Mouse (Mus musculus) cerebellum, postnatal 14 days (tissue): ENCODE results near the gene Pigu.
A peak's percentile ranks its signal among the peaks of the same experiment; 100 is the strongest.

ENCODE experiments used
- DNase-seq, 2 experiments: peaks; one replicate each; pipeline ENCODE4 v3.0.0; 2021; ENCODE audit warnings: mixed read lengths in 2 of 2

Pigu gene

GRCm38 (mm10) chr2:155284647-155285046 is 72.6 kb downstream of the Pigu start:
- DNase-seq: no peak

GRCm38 (mm10) chr2:155283793-155284192 is 73.4 kb downstream of the Pigu start:
- peak; percentile 36 to 64 for DNase-seq

- DNase-seq: no peak
Observed at GRCm38 (mm10) chr2:155280116-155280515, 77.1 kb downstream of the Pigu start.

DNA sequence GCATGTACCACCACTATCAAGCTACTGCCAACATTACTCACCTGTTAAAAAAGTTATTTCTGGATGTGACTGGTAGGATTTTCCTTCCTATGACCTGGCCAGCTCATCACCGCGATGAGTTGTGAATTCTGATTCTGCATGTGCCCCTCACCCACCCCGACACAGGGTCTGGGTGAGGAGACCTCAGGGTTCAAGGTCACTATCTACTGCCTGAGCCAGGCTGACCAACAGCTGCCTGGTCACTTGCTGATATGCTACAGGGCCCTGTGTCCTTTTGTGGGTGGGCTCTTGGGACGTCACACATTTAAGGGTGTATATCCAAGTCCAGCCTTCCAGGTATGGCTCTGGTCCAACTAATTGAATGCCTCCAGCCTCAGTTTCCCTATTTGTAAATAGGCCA is 78.1 kb downstream of the Pigu start:
- peak in 1 of 2 experiments; percentile 14 for DNase-seq

DNA sequence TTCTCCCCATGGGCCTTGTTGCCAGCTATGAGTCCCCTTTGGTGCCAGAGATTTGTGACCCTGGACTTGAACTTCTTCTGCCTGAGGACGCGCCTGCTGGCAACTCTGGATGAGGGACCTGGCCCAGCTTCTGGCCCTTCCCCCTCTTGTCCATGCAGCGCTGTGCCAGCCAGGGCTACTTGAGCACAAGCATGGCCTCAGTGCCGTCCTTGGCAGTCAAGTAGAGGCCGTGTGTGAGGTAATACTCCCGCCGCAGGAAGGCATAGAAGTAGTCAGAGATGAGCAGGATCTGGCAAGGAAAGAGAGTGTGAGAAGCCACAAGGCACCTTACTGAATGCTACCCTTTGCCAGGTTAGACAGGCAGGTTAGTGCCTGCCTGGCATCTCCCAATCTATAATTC is 78.9 kb downstream of the Pigu start:
- DNase-seq: peak; percentile 72 to 74

- DNase-seq: peak; percentile 23 to 33
Observed at GRCm38 (mm10) chr2:155277721-155278120, 79.5 kb downstream of the Pigu start.

DNA sequence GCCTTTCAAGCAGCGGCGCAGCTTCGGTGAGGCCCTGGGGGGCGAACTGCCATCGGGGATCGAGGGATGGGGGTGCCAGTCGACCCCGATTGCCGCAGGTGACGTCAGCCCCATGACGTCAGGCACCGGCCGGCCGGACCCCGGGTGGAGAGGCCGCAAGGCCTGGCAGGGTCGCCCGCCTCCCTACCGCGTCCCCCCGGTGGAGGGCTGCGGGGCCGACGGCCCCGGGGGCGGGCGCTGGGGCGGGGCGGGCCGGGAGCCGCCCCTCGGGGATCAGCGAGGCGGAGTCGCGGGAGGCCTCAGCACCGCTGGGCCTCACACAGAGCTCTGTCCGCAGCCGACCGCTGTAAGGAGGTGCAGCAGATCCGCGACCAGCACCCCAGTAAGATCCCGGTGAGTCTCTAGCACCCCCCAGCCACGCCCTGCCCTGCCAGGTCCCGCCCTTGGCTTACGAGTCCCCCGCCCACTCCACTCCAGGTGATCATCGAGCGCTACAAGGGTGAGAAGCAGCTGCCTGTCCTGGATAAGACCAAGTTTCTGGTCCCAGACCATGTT is 80.5 kb downstream of the Pigu start:
- peak; percentile 63 to 68 for DNase-seq

DNA sequence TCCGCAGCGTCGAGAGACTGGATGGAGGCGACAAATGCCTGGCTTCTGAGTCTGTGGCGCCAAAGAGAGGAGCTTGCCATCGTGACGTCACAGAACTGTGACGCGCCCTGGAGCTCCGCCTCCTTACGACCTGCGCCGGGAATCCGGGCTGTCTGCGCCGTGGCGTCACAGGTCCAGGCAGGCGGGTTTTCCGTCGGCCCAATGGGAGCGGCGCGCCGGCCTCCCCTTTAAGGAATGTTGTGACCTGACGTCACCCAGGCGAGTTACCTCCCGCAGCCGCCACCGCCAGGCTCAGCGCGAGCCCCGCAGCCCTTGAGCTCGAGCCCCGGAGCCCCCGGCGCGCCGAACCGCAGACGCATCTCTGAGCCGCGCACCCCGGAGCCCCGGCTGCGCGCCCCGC is 81.0 kb downstream of the Pigu start, which contains the start of gene Map1lc3a:
Map1lc3a (plus strand) TSS at position 103 of the 400 bp plus-strand sequence.
- peak; percentile 99 to 100 for DNase-seq

DNA sequence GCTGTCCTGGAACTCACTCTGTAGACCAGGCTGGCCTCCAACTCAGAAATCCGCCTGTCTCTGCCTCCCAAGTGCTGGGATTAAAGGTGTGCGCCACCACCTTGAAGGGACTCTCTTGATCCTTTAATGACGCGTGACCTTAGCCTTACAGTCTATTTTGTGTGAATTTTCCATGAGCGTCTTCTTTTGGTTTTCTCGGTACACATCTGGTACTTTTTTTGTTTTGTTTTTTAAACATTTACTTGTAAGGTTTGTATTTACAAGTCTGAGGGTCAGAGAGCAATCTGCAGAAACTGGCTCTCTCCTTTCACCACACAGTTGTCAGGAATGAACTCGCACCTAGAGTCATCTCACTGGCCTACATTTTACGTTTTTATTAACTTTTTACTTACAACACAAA is 83.6 kb downstream of the Pigu start:
- no peak for DNase-seq

DNA sequence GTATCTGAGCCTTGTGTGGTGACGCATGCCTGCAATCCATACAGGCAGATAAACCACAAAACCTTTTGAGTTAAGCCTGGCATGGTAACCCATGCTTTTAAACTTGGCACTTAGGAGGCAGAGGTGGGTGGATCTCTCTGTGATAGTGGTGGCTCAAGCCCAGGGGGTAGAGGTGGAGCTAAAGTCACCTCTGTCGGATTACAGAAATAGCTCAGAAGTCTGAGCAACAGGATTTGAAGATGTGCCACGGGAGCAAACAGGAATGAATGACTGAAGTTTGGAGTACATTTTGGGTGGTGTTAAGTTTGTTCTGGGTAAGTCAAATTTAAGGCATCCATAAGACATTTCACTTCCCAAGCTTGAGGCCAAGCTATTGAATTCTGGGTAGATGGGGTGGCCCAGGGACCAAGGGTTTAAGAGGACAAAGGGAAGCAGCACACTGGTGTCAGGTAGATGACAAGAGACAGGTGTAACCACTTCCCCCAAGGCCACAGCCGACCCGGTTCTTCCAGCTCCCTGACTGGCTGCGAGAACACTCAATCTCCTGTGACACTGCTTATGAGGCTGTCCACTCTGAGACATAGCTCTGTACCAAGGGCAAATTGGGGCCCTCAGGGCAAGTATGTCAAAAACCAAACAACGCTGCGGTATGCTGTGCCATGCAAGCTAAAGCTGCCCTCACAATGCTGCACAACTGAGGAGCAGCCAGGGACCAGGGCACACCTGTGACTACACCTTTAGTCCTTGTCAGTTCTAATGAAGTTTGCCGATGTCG is 84.6 kb downstream of the Pigu start:
- DNase-seq: no peak

GRCm38 (mm10) chr2:155271957-155272356 is 85.3 kb downstream of the Pigu start:
- peak in 1 of 2 experiments; percentile 32 for DNase-seq

DNA sequence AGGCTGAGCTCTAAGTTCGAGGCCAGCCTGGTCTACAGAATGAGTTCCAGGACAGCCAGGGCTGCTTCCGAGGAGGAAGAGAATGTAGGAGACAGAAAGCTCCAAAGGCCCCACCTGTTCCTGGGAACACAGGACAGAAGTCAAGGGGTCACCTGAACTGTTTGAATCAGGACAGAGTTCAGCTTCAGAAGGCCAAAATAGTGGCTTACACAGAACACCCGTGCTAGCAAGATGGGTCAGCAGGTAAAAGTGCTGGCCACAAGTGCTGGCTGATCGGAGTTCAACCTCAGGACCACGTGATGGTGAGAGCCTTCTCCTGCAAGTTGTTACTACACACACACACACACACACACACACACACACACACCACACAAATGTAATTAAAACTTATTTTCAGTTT is 90.3 kb downstream of the Pigu start:
- DNase-seq: no peak

DNA sequence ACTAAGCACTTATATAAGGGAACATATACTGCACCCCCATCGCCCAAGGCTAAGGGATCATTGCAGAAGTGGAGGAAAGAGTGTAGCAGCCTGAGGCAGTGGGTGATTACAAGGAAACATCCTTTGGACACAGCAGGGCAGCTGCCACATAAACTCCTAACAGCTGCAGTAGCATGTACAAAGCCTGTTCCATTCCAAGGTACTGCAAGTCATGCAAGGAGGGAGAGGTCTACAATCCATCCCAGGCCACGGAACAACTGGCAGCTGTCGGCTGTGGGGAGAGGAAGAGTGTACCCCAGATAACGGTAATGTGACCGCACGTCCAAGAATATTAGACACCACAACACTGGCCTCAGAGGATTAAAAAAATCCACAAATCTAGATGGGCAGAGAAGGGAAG is 91.7 kb downstream of the Pigu start:
- DNase-seq: no peak

GRCm38 (mm10) chr2:155249588-155249987 is 107.6 kb downstream of the Pigu start:
- DNase-seq: no peak

GRCm38 (mm10) chr2:155248718-155249117 is 108.5 kb downstream of the Pigu start:
- no peak for DNase-seq

DNA sequence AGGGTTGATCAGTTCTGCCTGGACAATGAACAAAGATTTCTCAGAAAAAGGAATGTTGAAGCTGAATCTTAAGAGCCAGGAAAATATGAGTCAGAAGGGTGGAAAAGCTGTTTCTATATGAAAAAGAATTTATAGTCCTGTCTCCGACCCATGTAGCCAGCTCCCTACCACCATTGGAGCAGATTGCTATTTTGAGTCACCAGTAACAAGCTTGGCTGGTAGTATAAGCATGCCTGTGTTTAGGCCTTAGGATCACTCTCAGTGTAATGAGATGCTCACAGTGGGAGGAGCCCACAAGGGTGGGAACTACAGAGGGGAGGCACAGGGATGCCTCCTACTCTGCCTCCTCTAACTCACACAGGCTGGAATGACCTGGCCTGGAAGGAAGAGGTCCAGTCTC is 109.0 kb downstream of the Pigu start:
- no peak for DNase-seq

- DNase-seq: peak; percentile 28 to 30
Observed at GRCm38 (mm10) chr2:155246231-155246630, 111.0 kb downstream of the Pigu start.

DNA sequence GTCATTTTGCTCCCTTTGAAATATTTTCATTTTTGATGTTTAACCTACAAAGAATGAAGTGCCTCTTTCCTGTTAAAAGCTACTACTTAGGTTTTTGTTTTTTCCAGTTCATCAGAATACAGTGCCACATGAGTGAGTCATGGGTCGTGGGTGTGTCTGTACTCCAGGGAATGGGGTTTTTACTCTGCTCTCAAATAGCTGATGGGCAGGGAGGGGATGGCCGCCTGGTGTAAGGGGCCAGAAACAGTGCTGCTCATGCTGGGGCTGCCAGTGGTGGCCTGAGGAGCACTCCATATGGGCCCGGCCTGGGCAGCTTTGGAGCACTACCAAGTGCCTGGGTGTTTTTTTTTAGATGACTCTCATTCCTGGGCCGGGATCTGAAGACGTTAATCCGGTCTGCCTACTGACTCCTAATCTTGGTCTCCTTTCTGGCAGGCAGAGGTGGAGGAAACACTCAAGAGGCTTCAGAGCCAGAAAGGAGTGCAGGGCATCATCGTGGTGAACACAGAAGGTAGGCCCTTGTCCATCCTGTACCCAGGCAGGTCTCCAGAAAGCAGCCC is 114.9 kb downstream of the Pigu start:
- no peak for DNase-seq

DNA sequence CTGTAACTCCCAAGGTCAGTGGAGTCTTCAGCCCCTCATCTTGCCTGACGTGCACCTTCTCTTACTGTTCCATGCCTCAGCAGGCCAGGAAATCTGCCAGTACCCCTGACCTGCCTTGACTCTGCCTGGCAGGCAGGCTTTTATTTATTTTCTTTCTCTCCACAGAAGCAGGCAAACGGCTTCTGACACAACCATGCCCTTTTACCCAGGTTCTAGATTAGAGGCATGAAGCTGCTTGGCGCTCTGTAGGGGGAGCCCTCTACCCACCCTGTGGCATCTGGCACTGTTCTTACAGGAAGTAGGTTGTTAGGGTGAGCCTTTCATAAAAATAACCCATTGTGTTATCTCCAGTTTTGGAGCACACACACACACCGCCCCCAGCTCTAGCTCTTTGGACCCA is 116.3 kb downstream of the Pigu start:
- peak in 1 of 2 experiments; percentile 18 for DNase-seq

GRCm38 (mm10) chr2:155237276-155237675 is 120.0 kb downstream of the Pigu start:
- no peak for DNase-seq

DNA sequence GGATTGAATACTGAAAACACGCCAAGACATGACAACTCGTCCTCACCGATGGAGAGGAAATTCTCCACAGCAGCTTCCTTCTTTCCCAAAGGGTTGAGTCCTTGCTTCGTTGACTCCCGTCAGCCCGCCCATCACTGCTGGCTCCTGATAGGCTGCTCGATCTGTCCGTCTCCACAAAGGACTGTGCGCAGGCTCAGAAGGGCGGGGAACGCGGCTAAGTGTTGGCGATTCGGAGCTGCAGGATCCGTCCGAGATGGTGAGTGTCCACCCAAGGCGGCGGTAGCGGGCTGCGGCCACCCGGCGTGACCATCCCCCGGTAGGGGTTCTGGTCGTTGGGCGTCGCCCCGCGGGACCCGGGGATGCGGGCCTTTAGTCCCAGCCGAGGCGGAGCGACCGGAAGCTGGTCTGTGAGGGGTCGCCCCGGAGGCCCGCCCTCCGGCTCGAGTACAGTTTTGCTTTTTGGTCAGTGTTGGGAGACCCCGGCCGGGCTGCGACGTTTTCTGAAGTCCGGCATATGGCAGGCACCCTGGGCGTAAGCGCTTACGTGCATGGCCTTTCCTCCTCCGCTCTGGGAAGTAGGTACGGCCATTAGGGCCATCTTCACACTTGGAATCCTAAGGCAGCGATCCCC is 120.8 kb downstream of the Pigu start, which contains the start of gene Dynlrb1:
Dynlrb1 (plus strand) TSS at position 172 of the 631 bp plus-strand sequence.
- DNase-seq: peak; percentile 100

DNA sequence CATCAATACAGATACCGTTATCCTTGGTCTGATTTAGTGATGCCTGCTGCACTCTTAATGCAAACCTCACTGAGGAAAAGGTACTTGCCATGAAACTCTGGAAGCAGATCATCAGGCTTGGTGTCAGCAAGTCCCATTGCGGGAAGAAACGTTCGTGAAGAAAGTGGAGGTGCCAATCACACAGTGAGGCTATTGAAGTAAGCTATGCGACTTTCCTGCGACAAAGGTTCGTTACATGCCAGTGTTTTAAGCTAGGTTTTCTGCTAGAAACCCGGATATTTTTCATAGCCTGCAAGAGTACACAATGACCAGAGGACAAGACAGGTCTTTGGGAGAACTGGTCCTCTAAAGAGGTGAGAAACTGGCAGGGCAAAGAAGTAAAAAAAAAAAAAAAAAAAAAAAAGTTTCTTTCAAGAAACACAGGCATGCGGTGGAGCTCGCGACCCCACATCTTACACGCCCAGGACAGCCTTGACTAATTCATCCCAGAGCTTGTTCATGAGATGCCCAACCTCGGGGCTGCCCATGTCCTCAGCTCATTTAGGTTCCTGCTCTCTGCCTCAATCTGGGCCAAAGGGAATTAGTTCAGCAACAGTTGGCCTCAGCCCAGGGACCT is 121.4 kb downstream of the Pigu start:
- no peak for DNase-seq
